ENCODE assay signal across 8 mouse cellular contexts in genomic region chr4:134243516-134244250, GRCm38 (mm10). TPM values are rescaled to one million over a fixed set of nuclear protein-coding genes. Genes with fewer than 3 reads are reported as not detected.
DNase-seq lines count a peak whose midpoint lies in the region; ATAC-seq and TF ChIP-seq lines count a peak whose summit lies in the region.

Gene E130218I03Rik, plus strand, starts transcription at chr4:134243662.

- TF ChIP-seq CTCF in hindbrain, postnatal 0 days (IDR thresholded peaks at IDR 0.05; ENCODE audit: low read depth) = no peak

- DNase-seq in heart, postnatal 36 days = no peak
- peak; percentile 37 for DNase-seq in hindbrain, postnatal 0 days (ENCODE audit: low spot score)
- no peak for DNase-seq in layer of hippocampus, postnatal 36 days
- no peak for DNase-seq in right cerebral cortex, postnatal 4 days
- DNase-seq in cerebellum, adult 11-12 months = no peak

- peak within 1 kb of the TSS; percentile 99; the same call in 1 of the 2 replicates for H3K4me2 ChIP-seq in heart, embryonic 16.5 days (ENCODE audit: low read depth, low read length)
- peak within 1 kb of the TSS; percentile 88 for H3K4me2 ChIP-seq in hindbrain, postnatal 0 days (ENCODE audit: low read depth, low read length)
- H3K4me2 ChIP-seq in neural tube, embryonic 12.5 days (replicated peaks) = peak within 1 kb of the TSS; percentile 98

- peaks cover 15% of the 10 kb centered on the region for H3K4me1 ChIP-seq in heart, embryonic 16.5 days (ENCODE audit: control insufficient read depth, insufficient read depth, low read length)
- peaks cover 5% of the 10 kb centered on the region for H3K4me1 ChIP-seq in brown adipose tissue, adult 24 weeks (ENCODE audit: control insufficient read depth, insufficient read depth, insufficient read length, low read length)
- H3K4me1 ChIP-seq in hindbrain, postnatal 0 days (ENCODE audit: insufficient read depth, low read length) = peaks cover 7% of the 10 kb centered on the region
- H3K4me1 ChIP-seq in neural tube, embryonic 12.5 days = peaks cover 24% of the 10 kb centered on the region

- peak within 1 kb of the TSS; percentile 89 for H3K4me3 ChIP-seq in heart, embryonic 16.5 days (ENCODE audit: low read length)
- H3K4me3 ChIP-seq in brown adipose tissue, adult 24 weeks (ENCODE audit: insufficient read depth, low read depth, low read length) = peak within 1 kb of the TSS; percentile 93
- H3K4me3 ChIP-seq in hindbrain, postnatal 0 days (ENCODE audit: low read length) = peak within 1 kb of the TSS; percentile 72; the same call in 1 of the 2 replicates
- no peak within 1 kb of the TSS; the same call in 1 of the 2 replicates for H3K4me3 ChIP-seq in neural tube, embryonic 12.5 days

- peaks cover 14% of the 10 kb centered on the region for H3K27me3 ChIP-seq in heart, embryonic 16.5 days (ENCODE audit: control insufficient read depth, insufficient read depth, low read length)
- no peaks in the 10 kb centered on the region for H3K27me3 ChIP-seq in hindbrain, postnatal 0 days (ENCODE audit: insufficient read depth, low read length)
- peaks cover 21% of the 10 kb centered on the region for H3K27me3 ChIP-seq in neural tube, embryonic 12.5 days (replicated peaks)

- H3K9me3 ChIP-seq in heart, embryonic 16.5 days (replicated peaks; ENCODE audit: control insufficient read depth, low read length) = no peaks in the 10 kb centered on the region
- no peaks in the 10 kb centered on the region for H3K9me3 ChIP-seq in hindbrain, postnatal 0 days (ENCODE audit: low read length)
- no peaks in the 10 kb centered on the region for H3K9me3 ChIP-seq in neural tube, embryonic 12.5 days

- 88% methylated on average over 17 of the region's 17 CpGs for WGBS in heart, embryonic 16.5 days
- WGBS in hindbrain, postnatal 0 days = 92% methylated on average over 17 of the region's 17 CpGs
- whole genome bisulfite sequencing in neural tube, embryonic 12.5 days = 93% methylated on average over 17 of the region's 17 CpGs

- H3K27ac ChIP-seq in heart, embryonic 16.5 days (ENCODE audit: low read length) = no peak within 1 kb of the TSS
- H3K27ac ChIP-seq in brown adipose tissue, adult 24 weeks (replicated peaks; ENCODE audit: low read depth, low read length) = no peak within 1 kb of the TSS
- H3K27ac ChIP-seq in hindbrain, postnatal 0 days = no peak within 1 kb of the TSS
- no peak within 1 kb of the TSS for H3K27ac ChIP-seq in neural tube, embryonic 12.5 days

- no peaks in the 10 kb centered on the region for H3K36me3 ChIP-seq in heart, embryonic 16.5 days (ENCODE audit: control insufficient read depth, insufficient read depth)
- no peaks in the 10 kb centered on the region for H3K36me3 ChIP-seq in hindbrain, postnatal 0 days (ENCODE audit: insufficient read depth, low read length)
- H3K36me3 ChIP-seq in neural tube, embryonic 12.5 days = no peaks in the 10 kb centered on the region

- peak within 1 kb of the TSS; percentile 89; the same call in 1 of the 2 replicates for H3K9ac ChIP-seq in heart, embryonic 16.5 days (ENCODE audit: low read length)
- H3K9ac ChIP-seq in hindbrain, postnatal 0 days (replicated peaks; ENCODE audit: low read length) = peak within 1 kb of the TSS; percentile 71; the same call in 1 of the 2 replicates
- peak within 1 kb of the TSS; percentile 84; the same call in 1 of the 2 replicates for H3K9ac ChIP-seq in neural tube, embryonic 12.5 days

- intact Hi-C loops in heart, postnatal 36 days (cut with DNase I) = loop anchor here (10.0 kb wide), 1 partner anchor 231 kb away; no protein-coding TSS in a partner anchor

- ATAC-seq in heart, embryonic 16.5 days (replicated peaks; ENCODE audit: extremely low read depth, insufficient read depth, low FRiP score) = no peak
- no peak for ATAC-seq in hindbrain, postnatal 0 days
- no peak for ATAC-seq in neural tube, embryonic 12.5 days (ENCODE audit: low FRiP score, low read depth)

RNA-seq across cellular contexts. Expression of gene E130218I03Rik, which starts in this region (rescaled TPM):
- polyA plus RNA-seq in heart, embryonic 16.5 days (2015; fragmentation: Nextera tagmentation; extraction: Ambion mirVana) = 0.22 TPM in 1 of 2 replicates, not detected in the other
- not detected for total RNA-seq in heart, postnatal 36 days (2021)
- not detected in 2 replicates for polyA plus RNA-seq in brown adipose tissue, adult 24 weeks (2012; ENCODE audit: insufficient read depth, insufficient read length, missing spikeins)
- 0.31 TPM in 1 of 2 replicates, not detected in the other for total RNA-seq in hindbrain, postnatal 0 days (2014; rRNA removed)
- polyA plus RNA-seq in hindbrain, postnatal 0 days (2015; fragmentation: Nextera tagmentation; extraction: Ambion mirVana) = 0.95 and 1.4 TPM in 2 replicates
- polyA plus RNA-seq in neural tube, embryonic 12.5 days (2016; fragmentation: Nextera tagmentation; extraction: Ambion mirVana) = 0.45 and 0.84 TPM in 2 replicates
- total RNA-seq in layer of hippocampus, postnatal 36 days (2021) = not detected
